Mouse (Mus musculus): ENCODE results near the gene Vmn2r1. TPM values are rescaled to one million over a fixed set of nuclear protein-coding genes. Genes with fewer than 3 reads are reported as not detected.

Gene Vmn2r1
- polyA plus RNA-seq (2014; fragmentation: Nextera tagmentation; extraction: Ambion mirVana): 0.13 and 0.32 TPM in 2 replicates

GRCm38 (mm10) chr3:64081247-64081646 lies at the start of gene Vmn2r1:
Vmn2r1 (plus strand) TSS chr3:64081547.
- Histone ChIP-seq H3K4me3 (ENCODE audit: low read depth, low read length) (no peak within 1 kb of the TSS), H3K27me3 (replicated peaks; ENCODE audit: control insufficient read depth, insufficient read depth, low read length) (no peaks in the 10 kb centered on the region), H3K4me2 (ENCODE audit: low read length) (no peak within 1 kb of the TSS), H3K9me3 (replicated peaks; ENCODE audit: control insufficient read depth, low read length) (no peaks in the 10 kb centered on the region), H3K36me3 (ENCODE audit: control insufficient read depth, insufficient read depth, low read length) (no peaks in the 10 kb centered on the region), H3K4me1 (ENCODE audit: control insufficient read depth, insufficient read depth, low read length) (no peaks in the 10 kb centered on the region), H3K27ac (ENCODE audit: low read depth, low read length) (no peak within 1 kb of the TSS), H3K9ac (ENCODE audit: low read length) (no peak within 1 kb of the TSS)
- ATAC-seq (no peak), DNase-seq (ENCODE audit: low spot score) (peak; percentile 4)
- WGBS: 87% methylated on average over 4 of the region's 4 CpGs

GRCm38 (mm10) chr3:64038136-64038841 lies 43.1 kb upstream of the Vmn2r1 start:
- Histone ChIP-seq H3K27ac (ENCODE audit: low read depth, low read length) (no peak overlapping the region), H3K9me3 (replicated peaks; ENCODE audit: control insufficient read depth, low read length) (no peaks in the 10 kb centered on the region), H3K4me3 (ENCODE audit: low read depth, low read length) (no peak overlapping the region), H3K27me3 (replicated peaks; ENCODE audit: control insufficient read depth, insufficient read depth, low read length) (no peaks in the 10 kb centered on the region), H3K4me1 (ENCODE audit: control insufficient read depth, insufficient read depth, low read length) (no peaks in the 10 kb centered on the region; the same call in 1 of the 2 replicates), H3K4me2 (ENCODE audit: low read length) (no peak overlapping the region), H3K9ac (ENCODE audit: low read length) (no peak overlapping the region), H3K36me3 (ENCODE audit: control insufficient read depth, insufficient read depth, low read length) (no peaks in the 10 kb centered on the region)
- no peak for ATAC-seq
- peak; percentile 9 for DNase-seq (ENCODE audit: low spot score)
- 83% methylated on average over 7 of the region's 7 CpGs for WGBS

GRCm38 (mm10) chr3:64039818-64040784 lies 41.2 kb upstream of the Vmn2r1 start:
- DNase-seq (ENCODE audit: low spot score): peak; percentile 94
- ATAC-seq: peak; percentile 93
- Histone ChIP-seq H3K4me2 (ENCODE audit: low read length) (peak overlapping the region; percentile 71), H3K27me3 (replicated peaks; ENCODE audit: control insufficient read depth, insufficient read depth, low read length) (no peaks in the 10 kb centered on the region), H3K27ac (ENCODE audit: low read depth, low read length) (no peak overlapping the region), H3K4me1 (ENCODE audit: control insufficient read depth, insufficient read depth, low read length) (no peaks in the 10 kb centered on the region; the same call in 1 of the 2 replicates), H3K36me3 (ENCODE audit: control insufficient read depth, insufficient read depth, low read length) (no peaks in the 10 kb centered on the region), H3K9ac (ENCODE audit: low read length) (peak overlapping the region; percentile 59), H3K9me3 (replicated peaks; ENCODE audit: control insufficient read depth, low read length) (no peaks in the 10 kb centered on the region), H3K4me3 (ENCODE audit: low read depth, low read length) (peak overlapping the region; percentile 32)
- WGBS: 6% methylated on average over 25 of the region's 25 CpGs

DNA sequence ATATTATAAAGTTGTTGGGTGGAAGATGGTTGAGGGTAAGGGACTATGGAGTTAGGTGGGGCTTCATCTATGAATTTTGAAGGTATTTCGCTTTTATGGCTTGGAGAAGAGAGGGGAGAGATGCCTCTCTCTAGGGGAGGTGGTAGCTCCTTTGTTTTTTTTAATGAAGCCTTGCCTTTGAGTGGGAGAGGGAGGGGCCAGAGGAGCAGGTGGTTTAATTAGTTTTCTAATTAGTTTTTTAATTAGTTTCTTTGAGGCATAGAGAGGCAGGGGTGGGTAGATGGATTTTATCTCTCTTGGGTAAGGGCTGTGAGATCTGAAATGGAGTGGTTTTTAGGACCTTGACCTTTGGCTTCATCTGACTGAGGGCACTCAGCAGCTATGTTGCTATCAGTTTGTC lies 31.4 kb downstream of the Vmn2r1 start:
- no peaks in the 10 kb centered on the region for H3K9me3 ChIP-seq (replicated peaks; ENCODE audit: control insufficient read depth, low read length)
- WGBS: 38% methylated on average over 1 of the region's 1 CpGs

GRCm38 (mm10) chr3:64113352-64114046 lies 32.2 kb downstream of the Vmn2r1 start:
- H3K9me3 ChIP-seq (replicated peaks; ENCODE audit: control insufficient read depth, low read length): no peaks in the 10 kb centered on the region
- 0 out of 2 replicates have a peak, but pooled peaks cover 2% of the 10 kb centered on the region for H3K4me1 ChIP-seq (ENCODE audit: control insufficient read depth, insufficient read depth, low read length)
- no peaks in the 10 kb centered on the region for H3K36me3 ChIP-seq (ENCODE audit: control insufficient read depth, insufficient read depth, low read length)
- H3K4me2 ChIP-seq (ENCODE audit: low read length): no peak overlapping the region
- peak; percentile 72 for DNase-seq (ENCODE audit: low spot score)
- no peak overlapping the region for H3K4me3 ChIP-seq (ENCODE audit: low read depth, low read length)
- peak overlapping the region; percentile 74 for H3K27ac ChIP-seq (ENCODE audit: low read depth, low read length)
- WGBS: 51% methylated on average over 11 of the region's 11 CpGs
- no peak overlapping the region for H3K9ac ChIP-seq (ENCODE audit: low read length)
- no peaks in the 10 kb centered on the region for H3K27me3 ChIP-seq (replicated peaks; ENCODE audit: control insufficient read depth, insufficient read depth, low read length)
- peak; percentile 85 for ATAC-seq

More for the DNA sequence above, 31.4 kb downstream of the Vmn2r1 start:
- ATAC-seq (peak; percentile 73), DNase-seq (ENCODE audit: low spot score) (peak; percentile 61)
- Histone ChIP-seq H3K9ac (ENCODE audit: low read length) (no peak overlapping the region), H3K27me3 (replicated peaks; ENCODE audit: control insufficient read depth, insufficient read depth, low read length) (no peaks in the 10 kb centered on the region), H3K4me3 (ENCODE audit: low read depth, low read length) (no peak overlapping the region), H3K27ac (ENCODE audit: low read depth, low read length) (no peak overlapping the region), H3K36me3 (ENCODE audit: control insufficient read depth, insufficient read depth, low read length) (no peaks in the 10 kb centered on the region), H3K4me1 (ENCODE audit: control insufficient read depth, insufficient read depth, low read length) (0 out of 2 replicates have a peak, but pooled peaks cover 2% of the 10 kb centered on the region), H3K4me2 (ENCODE audit: low read length) (no peak overlapping the region)

DNA sequence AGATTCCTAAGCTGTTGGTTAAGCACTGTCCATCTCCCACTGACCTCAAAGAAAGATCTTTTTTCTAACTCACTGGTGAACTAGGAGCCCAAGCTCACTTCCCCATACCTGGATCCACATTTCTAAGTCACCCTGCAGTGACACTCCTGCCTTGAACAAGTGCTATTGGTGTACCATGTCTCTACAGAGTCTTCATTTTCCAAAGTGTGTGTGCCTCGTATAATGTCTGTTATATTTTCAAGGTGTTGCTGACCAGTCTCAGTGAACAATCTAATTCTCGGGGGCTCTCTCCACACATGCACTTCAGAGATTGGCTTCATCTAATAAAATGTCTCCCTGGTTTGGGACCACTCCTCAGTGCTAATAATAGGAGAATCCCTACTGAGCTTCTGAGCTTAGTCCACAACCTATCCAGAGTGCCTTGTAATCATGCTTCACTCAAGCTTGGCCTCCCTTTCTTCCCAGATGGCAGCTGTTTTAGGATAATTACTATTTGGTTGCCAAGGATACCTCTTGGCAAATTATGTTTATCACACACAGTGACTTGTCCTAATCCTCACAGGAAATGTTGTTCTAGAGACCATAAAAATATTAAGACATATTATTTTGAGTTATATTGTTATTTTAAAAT lies 60.6 kb downstream of the Vmn2r1 start, which contains the start of gene Vmn2r2:
Gene Vmn2r2, minus strand, starts transcription at position 51 of the 631 bp plus-strand sequence.
- H3K27ac ChIP-seq (ENCODE audit: low read depth, low read length): no peak within 1 kb of the TSS
- no peaks in the 10 kb centered on the region for H3K4me1 ChIP-seq (ENCODE audit: control insufficient read depth, insufficient read depth, low read length)
- no peak within 1 kb of the TSS for H3K9ac ChIP-seq (ENCODE audit: low read length)
- no peaks in the 10 kb centered on the region for H3K36me3 ChIP-seq (ENCODE audit: control insufficient read depth, insufficient read depth, low read length)
- 65% methylated on average over 2 of the region's 2 CpGs for WGBS
- H3K4me3 ChIP-seq (ENCODE audit: low read depth, low read length): no peak within 1 kb of the TSS
- no peaks in the 10 kb centered on the region for H3K27me3 ChIP-seq (replicated peaks; ENCODE audit: control insufficient read depth, insufficient read depth, low read length)
- no peak within 1 kb of the TSS for H3K4me2 ChIP-seq (ENCODE audit: low read length)
- no peaks in the 10 kb centered on the region for H3K9me3 ChIP-seq (replicated peaks; ENCODE audit: control insufficient read depth, low read length)
- ATAC-seq: peak; percentile 62; the same call in 1 of the 2 replicates
- peak; percentile 24 for DNase-seq (ENCODE audit: low spot score)
